Mouse (Mus musculus) left cerebral cortex, postnatal 36 days (tissue): ENCODE measurements around the gene Pdp2. TPM values are rescaled to one million over a fixed set of nuclear protein-coding genes. Genes with fewer than 3 reads are reported as not detected.
"Not testable (repeated sequence)": the region's sequence is repeated elsewhere in the genome, so short reads cannot be mapped to it uniquely, and the experiment has no call there.

ENCODE experiments used
- DNase-seq, 2 experiments: peaks; one replicate each; pipeline ENCODE4 v3.0.0; 2021 to 2022; ENCODE audit warnings: low spot score in 2 of 2, mixed read lengths in 1 of 2
- intact Hi-C: fragments of 180-260 bp; cut with DNase I; formaldehyde crosslinking; loops from one replicate; pipeline ENCODE4 v1.15.1; 2025
- total RNA-seq, 2 experiments: library from RNA; stranded (reverse); gene quantifications; 2 replicates each; pipeline ENCODE4 v1.2.3; 2021

Gene Pdp2
- total RNA-seq, 2 experiments from 2014 or later, result 8.1 to 9.0 TPM

DNA sequence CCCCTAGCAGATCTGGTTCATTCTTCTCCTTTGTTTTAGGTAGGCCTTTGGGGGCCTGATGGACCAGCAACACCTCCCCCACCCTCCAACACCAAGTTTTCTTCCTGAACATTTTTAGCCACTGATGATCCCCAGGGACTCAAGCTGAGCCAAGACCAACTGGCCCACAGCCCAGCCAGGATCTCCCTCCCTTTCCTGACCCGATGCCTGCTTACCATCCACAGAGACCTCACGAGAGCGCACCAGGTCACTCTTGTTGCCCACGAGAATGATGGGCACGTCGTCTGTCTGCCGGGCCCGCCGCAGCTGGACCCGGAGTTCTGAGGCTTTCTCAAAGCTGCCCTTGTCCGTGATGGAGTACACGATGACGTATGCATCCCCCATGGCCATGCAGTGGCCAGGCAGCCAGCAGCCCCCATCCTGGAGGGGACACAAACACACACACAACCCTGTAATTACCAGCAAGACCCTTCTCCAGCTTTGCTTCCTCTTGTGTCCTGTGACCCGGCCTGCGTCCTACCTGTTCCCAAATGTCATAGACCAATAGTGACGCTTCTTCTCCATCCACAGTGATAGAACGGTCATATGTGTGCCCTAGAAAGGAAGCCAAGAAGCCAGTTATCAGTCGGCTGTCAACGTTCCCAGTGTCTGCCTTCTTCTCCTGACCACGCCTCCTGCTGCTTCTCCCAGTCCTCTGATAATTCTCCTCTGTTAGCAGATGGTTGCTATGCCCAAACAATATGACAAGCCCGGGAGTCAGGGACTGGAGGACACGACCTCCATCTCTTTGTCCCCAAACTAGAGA lies 38.3 kb downstream of the Pdp2 start:
- intact Hi-C loops, result no loop called here
- no peak for DNase-seq

DNA sequence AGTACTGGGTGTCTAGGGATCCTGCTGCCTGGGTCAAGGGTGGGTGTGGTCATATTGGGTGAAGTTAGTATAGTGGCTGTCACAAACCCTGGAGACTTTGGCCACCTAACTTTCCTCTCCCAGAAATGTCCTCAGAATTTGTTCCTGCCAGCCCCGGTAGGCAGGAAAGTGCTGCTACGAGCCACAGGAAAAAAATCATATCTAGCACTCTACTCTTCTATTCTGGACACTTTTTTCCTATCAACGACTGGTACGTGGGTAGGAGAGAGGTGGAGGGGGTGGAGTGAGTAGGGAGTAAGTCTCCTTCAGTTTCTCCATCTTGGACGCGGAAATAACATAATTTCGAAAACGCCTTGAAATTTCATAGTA lies 38.8 kb downstream of the Pdp2 start:
- no peak for DNase-seq
- intact Hi-C loops, result no loop called here

DNA sequence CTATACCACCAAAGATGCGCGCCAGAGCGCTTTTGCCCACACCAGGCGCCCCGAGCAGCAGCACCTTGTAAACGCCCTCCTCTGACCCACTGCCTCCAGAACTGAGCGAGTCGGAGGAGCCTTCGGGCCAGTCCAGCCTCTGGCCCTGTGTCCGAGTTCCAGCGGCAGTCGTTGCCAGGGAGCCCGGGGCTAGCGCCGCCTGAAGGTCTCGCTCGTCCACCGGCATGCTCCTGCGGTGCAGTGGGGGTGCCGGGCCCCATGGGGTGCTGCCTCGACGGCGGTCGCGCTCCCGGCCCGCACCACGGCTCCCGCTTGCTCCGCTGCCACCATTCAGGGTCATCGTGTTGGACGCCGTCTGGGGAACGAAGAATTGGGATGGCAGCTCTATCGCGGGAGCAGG lies 39.3 kb downstream of the Pdp2 start:
- no peak for DNase-seq
- intact Hi-C loops, result no loop called here

DNA sequence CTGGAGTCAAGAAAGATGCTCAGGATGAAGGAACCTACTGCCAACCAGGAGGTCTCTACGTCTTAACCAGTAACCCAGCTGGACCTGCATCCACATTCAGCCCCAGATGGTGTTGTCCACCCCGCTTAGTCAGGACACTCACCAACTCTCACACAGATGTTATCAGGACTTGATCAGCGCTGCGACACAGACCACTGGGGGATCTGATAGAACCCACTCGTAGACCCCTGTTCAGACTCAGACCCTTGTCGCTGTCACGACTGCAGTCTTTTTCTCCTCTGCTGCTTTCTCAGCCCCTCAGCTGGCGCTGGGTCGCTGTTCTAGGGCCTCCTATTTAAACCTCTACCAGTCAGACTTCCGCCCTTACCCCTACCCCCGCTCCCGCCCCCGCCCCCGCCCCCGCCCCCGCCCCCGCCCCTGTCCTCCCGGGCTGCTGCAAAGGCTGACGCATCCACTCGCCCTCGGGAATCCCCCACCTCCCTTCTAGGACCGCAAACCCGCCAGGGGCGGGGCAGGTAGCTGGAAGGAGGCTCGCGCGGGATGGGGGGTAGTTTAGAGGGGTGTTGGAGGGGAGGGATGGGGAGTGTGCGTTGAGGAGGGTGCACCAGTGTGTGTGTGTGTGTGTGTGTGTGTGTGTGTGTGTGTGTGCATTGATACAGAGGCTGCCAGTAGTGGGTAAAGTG lies 39.9 kb downstream of the Pdp2 start, which contains the start of gene Rrad:
TSS of gene Rrad (minus strand) at position 347 of the 683 bp plus-strand sequence.
- no peak for DNase-seq
- intact Hi-C loops, result no loop called here

DNA sequence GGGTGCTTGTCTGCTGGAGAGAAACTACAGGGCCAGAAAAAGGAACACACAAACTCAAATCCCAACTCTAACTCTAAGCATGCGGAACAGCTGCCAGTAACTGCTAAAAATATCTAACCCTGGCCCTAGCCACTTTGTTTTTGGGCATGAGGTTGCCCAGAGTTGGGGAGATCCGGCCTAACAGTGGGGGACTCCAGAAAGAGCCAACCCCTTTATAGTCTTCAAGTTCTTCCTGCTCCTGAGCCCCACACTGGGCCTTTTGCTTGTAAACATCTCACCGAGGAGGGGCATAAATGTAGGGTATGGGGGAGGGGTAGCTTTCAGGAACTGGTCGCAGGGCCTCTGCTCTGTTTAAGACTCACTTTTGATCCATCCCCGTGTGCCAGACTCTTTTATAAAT lies 40.7 kb downstream of the Pdp2 start:
- DNase-seq, result no peak
- intact Hi-C loops, result no loop called here

DNA sequence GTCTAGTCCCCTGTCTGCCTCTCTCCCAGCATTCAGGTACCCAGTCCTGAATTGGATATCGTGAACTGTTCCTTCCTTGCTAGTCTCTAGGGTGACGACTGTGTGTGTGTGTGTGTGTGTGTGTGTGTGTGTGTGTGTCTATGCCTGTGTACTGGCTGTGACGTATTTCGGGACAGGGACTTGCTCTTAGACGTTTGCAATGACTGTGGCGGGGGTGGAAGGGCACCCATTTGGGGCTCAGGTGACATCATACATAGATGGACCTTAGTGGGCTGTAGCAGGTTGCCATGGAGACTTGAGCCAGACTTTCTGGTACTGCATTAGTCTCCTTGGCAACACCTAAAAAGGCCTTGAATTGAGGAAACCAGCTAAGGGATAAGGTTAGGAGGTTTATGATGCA lies 41.2 kb downstream of the Pdp2 start:
- DNase-seq, result peak; percentile 23 to 36
- intact Hi-C loops, result no loop called here

DNA sequence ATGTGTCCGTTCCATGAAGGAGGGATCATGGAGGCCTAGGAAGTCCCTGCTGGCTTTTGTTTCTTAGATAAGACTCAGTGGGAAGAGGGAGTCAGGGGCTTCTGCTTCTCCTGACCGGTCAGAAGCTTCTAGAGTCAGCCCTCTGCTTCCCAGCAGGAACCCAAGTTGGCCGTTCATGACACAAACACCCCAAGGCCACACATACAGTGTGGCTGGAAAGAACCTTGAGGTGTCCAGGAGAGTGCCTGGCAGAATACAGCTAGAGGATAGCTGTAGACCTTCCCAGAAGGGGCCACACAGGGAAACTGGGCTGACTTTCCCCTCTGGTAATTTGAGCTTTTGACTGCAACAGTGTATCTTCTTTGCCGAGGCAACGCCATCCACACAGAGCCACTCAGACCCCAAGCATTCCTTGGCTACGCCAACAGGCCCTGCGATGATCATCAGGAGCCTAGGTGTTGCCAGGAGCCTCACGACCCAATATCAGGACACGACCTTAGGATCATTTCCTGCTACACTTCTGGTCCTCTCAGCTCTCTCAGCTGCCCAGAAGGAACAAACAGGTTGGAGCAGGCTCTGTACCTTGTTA lies 42.0 kb downstream of the Pdp2 start:
- intact Hi-C loops, result no loop called here
- no peak for DNase-seq

DNA sequence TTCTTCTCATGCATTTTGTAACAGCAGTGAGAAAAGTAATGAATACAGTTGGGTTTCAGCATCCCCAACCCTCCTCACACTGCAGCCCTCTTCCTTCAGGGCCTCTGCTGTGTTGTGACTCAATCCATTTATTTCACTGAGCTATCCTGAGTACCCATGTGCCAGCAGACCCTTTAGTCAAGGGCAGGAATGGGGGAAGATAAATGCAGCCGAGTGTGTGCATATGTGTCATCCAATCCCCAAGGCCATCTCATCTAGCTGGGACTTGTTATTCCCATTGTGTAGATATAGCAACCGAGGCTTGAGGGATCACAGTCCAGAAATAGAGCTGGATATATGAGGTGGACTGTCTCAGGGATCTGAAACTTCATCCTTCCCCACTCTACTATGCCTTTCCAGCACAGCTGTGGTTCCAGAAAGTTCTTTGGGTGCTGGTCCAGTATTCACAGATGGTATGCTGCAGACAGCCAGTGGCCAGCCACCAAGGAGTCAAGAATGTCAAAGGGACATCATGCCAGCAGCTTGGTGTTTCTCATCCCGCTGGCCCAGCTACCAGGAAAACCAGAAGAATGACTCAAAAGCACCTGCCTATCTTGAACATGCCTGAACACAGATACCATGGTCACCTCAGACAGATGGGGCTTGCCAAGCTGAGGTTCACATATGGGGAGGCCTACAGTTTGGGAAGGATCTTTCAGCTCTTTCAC lies 43.9 kb downstream of the Pdp2 start:
- intact Hi-C loops, result no loop called here
- no peak for DNase-seq

DNA sequence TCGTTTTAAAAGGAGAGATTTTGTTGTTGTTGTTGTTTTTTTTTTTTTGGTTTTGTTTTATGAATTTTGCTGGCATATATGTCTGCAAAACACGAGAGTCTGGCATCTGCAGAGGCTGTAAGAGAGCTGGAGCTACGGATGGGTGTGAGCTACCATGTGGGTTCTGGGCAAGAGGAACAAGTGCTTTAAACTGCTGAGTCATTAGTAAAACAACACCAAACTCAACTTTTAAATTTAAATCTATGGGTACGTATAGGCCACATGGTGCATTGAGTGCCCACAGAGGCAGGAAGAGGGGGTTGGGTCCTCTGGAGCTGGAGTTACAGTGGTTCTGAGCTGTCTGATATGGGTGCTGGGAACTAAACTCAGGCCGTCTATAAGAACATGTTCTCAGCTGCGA lies 46.8 kb downstream of the Pdp2 start:
- intact Hi-C loops, result no loop called here
- DNase-seq, result no peak

DNA sequence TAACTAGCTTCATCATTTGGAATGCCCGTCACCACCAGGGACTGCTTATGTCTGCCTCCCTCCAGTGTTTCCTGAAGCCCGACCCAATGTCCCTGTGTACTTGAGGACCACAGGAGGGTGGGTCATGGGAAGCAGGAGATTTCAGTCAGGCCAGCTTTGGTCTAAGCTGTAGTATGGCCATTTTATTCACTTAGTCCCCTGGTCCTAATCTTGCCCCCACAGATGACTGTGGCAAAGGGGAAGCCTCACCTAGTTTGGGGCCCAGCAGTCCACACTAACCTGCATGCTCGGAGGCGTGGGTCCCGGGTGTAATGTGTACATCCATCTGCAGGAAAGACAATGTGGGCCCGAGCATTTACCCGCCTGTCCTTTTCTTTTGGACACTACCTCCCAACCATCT lies 49.0 kb downstream of the Pdp2 start:
- no peak for DNase-seq
- intact Hi-C loops, result loop anchor here (5.0 kb wide), 3 partner anchors 38 to 657 kb away; partner anchors contain the start of genes E2f4 and Exoc3l

DNA sequence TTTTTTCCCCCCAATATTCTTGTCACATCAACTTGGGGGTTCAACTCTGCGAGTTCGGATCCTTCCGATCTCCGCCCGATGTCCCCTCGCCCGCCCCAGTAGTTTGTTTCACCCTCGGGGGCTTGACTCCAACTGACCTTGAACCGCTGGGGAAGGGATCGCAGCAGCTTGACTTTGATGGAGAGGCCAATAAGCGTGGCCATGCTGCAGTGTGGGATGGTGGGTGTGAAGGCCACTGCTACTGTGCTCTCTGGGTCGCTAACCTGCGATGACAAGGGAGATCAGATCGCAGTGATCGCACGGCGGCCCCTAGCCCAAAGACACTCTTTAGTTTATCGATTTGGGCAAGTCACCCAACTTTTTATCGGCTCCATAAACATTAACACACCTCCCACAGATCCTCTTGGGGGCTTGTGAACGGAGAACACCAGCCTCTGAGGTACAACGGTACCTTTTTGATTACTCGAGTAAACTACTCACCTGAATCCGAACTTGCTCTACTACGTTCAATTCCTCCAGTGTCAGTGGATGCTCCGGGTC lies 49.6 kb downstream of the Pdp2 start:
- DNase-seq, result no peak
- intact Hi-C loops, result loop anchor here (5.0 kb wide), 3 partner anchors 39 to 656 kb away; partner anchors contain the start of genes E2f4 and Exoc3l

DNA sequence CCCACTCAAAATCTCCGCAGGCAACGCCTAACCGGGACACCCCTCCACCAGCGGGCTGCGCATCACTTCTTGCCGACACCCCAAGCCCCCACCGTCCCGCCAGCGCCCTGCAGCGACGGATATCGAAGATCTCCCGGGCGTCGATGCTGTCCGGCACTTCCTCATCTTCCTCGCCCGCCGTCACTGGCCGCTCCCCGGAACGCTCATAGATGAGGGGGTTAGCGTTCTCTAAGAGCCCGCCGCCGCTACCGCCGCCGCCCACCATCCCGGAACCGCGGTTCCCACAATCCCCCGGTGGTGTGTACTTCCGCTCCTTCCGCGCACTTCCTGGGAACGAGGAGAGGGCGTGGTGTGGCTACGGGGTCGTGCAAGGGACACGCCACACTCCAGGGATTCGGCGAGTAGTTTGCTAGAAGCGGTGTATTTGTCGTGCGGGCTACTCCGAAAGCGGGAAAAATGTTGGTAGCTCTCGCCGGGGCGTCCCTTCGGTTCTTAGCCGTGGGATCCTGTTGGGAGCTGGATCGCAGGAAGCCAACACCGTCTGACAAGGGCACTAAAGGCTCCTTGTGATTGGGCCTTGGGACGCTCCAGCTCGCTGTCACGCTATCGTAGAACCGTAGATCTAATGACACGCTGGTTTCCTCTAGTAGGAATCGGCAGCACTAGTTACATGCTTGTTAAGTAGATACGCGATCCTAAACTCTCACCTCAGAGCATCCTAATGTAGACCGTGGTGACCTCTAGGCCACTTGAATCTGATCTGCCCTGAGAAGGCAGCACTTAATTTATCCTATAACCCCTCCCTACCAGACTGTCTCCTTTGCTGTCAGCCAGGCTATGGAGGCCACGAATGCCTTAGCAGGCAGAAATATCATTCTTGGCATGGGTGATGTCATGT lies 50.4 kb downstream of the Pdp2 start, which contains the start of gene Ciao2b:
TSS of gene Ciao2b (minus strand) at position 540 of the 898 bp plus-strand sequence.
- DNase-seq, result peak; percentile 91 to 93
- intact Hi-C loops, result loop anchor here (5.0 kb wide), 3 partner anchors 39 to 656 kb away; partner anchors contain the start of genes E2f4 and Exoc3l

DNA sequence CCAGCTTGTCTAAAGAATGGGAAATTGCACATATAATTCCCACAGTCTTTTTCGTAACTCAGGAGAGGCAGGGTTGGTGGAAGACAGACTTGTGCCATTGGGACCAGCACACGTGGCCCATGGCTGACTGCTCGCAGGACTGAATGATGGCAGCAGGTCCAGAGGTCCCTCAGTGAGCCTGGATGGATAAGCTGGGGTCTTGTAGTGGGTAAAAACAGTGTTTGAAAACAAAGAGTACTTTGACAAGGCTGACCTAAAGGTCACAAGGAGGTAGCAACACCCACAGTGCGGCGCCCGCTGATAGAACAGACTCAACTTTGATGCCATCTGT lies 51.0 kb downstream of the Pdp2 start:
- intact Hi-C loops, result loop anchor here (5.0 kb wide), 3 partner anchors 40 to 655 kb away; partner anchors contain the start of genes E2f4 and Exoc3l
- DNase-seq, result no peak

DNA sequence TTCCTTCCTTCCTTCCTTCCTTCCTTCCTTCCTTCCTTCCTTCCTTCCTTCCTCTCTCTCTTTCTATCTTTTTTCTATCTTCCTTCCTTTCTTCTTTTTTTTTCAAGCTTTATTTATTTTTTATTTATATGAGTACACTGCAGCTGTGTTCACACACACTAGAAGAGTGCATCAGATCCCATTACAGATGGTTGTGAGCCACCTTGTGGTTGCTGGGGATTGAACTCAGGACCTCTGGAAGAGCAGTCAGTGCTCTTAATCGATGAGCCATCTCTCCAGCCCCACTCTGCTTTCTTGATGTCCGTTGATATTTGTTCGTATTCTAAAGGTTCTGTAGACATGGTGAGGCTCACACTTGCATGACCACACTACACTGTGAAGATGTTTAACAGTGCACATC lies 52.9 kb downstream of the Pdp2 start:
- DNase-seq, result not testable (repeated sequence)
- intact Hi-C loops, result loop anchor here (5.0 kb wide), 3 partner anchors 42 to 653 kb away; partner anchors contain the start of genes E2f4 and Exoc3l

Other genes starting within 250 kb of the Pdp2 start
- 10 to 100 TPM; 79.5 to 82.1 TPM for gene Cmtm4, start 195.6 kb upstream of the Pdp2 start, total RNA-seq
- gene Dync1li2, start 148.4 kb upstream of the Pdp2 start, total RNA-seq, result 100 to 1,000 TPM; 276 to 310 TPM
- gene Terb1, start 81.5 kb upstream of the Pdp2 start, total RNA-seq, result 1 to 10 TPM; 1.8 to 2.9 TPM
- gene Nae1, start 56.8 kb upstream of the Pdp2 start, total RNA-seq, result 10 to 100 TPM; 43.5 to 49.6 TPM
- gene Car7, start 56.8 kb upstream of the Pdp2 start, total RNA-seq, result 10 to 100 TPM; 24.7 to 34.0 TPM
- not detected for gene Cdh16, start 32.9 kb downstream of the Pdp2 start, total RNA-seq
- gene Rrad, start 39.9 kb downstream of the Pdp2 start, total RNA-seq, result 1 to 10 TPM; 3.5 to 4.4 TPM
- gene Ciao2b, start 50.5 kb downstream of the Pdp2 start, total RNA-seq, result 10 to 100 TPM; 31.4 to 33.5 TPM
- gene Ces2a, start 142.6 kb downstream of the Pdp2 start, total RNA-seq, result not detected
- under 1 TPM in 1 of 2 experiments, not detected in 1; 0.17 TPM for gene Ces2b, start 240.1 kb downstream of the Pdp2 start, total RNA-seq